Mouse (Mus musculus) small intestine, adult 2 months (tissue): ENCODE measurements around the gene Sorbs2. TPM values are rescaled to one million over a fixed set of nuclear protein-coding genes. Genes with fewer than 3 reads are reported as not detected.

ENCODE experiments used
- H3K27ac ChIP-seq: fragments of 200-500 bp; 2 replicates; pipeline ENCODE4 v1.5.1; 2012; ENCODE audit warnings: low read depth, low read length, control low read depth, inconsistent platforms; ENCODE audit not compliant: insufficient read depth
- H3K27me3 ChIP-seq: fragments of 200-500 bp; 2 replicates; pipeline ENCODE4 v1.6.1; 2012; ENCODE audit warnings: mild to moderate bottlenecking, moderate library complexity, low read length, inconsistent platforms; ENCODE audit not compliant: control insufficient read depth, insufficient read depth
- H3K36me3 ChIP-seq: fragments of 200-500 bp; 2 replicates; pipeline ENCODE4 v1.6.1; 2012; ENCODE audit warnings: mild to moderate bottlenecking, low read length, control low read depth, inconsistent platforms; ENCODE audit not compliant: control insufficient read depth, insufficient read depth
- H3K4me1 ChIP-seq: fragments of 200-500 bp; 2 replicates; pipeline ENCODE4 v1.6.1; 2012; ENCODE audit warnings: low read length, inconsistent platforms, mixed read lengths; ENCODE audit not compliant: control insufficient read depth, insufficient read depth, insufficient read length
- H3K4me3 ChIP-seq: fragments of 200-500 bp; 2 replicates; pipeline ENCODE4 v1.5.1; 2012; ENCODE audit warnings: low read depth, mild to moderate bottlenecking, control low read depth, inconsistent platforms, low read length, moderate library complexity
- CTCF ChIP-seq: fragments of 200-500 bp; IDR thresholded peaks from 2 replicates; pipeline ENCODE4 v1.5.1; 2012; ENCODE audit warnings: low read depth, mild to moderate bottlenecking, control low read depth, inconsistent platforms, low read length, moderate library complexity, mixed read lengths; ENCODE audit not compliant: insufficient replicate concordance, insufficient read length; ENCODE audit errors: extremely low read depth
- POLR2A ChIP-seq: fragments of 200-500 bp; IDR thresholded peaks from 2 replicates; pipeline ENCODE4 v1.6.1; 2012; ENCODE audit warnings: low read depth, mild to moderate bottlenecking, control low read depth, inconsistent platforms, low read length, moderate library complexity
- WGBS: fragments of 180-500 bp; shearing (Covaris S2); methylation state at CpG from one replicate; pipeline ENCODE4 v1.1.7; 2018; 5-methylcytosine and 5-hydroxymethylcytosine counted together
- polyA plus RNA-seq: library from polyadenylated mRNA; depleted of rRNA; stranded (reverse); fragments of >200 nt; gene quantifications from 2 replicates; pipeline ENCODE4 v1.2.3, GENCODE M21; 2012

Sorbs2 gene
- polyA plus RNA-seq, 1 experiment: 5.7 TPM

DNA sequence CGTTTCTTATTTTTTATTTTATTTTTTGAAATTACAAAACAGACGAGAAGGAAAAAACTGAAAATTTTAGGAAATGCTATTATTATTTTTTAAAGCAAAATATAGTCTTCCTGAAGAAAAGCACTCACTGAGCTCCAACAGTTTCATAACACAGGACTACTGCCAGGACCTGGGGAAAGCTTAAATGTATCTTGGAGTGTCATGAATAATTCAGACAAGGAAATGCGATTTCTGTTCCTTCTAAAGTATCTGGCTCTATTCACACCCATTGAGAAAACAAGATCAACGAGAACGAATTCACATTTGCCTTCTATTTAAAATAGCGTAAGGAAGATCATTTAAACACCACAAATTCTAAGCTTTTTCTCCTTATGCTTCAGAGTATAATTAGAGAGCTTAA, 127.6 kb downstream of the Sorbs2 start:
- TF ChIP-seq CTCF (no peak), POLR2A (no peak)
- Histone ChIP-seq H3K36me3 (no peaks in the 10 kb centered on the region), H3K4me3 (no peak overlapping the region), H3K27me3 (no peaks in the 10 kb centered on the region), H3K27ac (no peak overlapping the region), H3K4me1 (no peaks in the 10 kb centered on the region)
- WGBS: 91% methylated on average over 6 of the region's 6 CpGs

DNA sequence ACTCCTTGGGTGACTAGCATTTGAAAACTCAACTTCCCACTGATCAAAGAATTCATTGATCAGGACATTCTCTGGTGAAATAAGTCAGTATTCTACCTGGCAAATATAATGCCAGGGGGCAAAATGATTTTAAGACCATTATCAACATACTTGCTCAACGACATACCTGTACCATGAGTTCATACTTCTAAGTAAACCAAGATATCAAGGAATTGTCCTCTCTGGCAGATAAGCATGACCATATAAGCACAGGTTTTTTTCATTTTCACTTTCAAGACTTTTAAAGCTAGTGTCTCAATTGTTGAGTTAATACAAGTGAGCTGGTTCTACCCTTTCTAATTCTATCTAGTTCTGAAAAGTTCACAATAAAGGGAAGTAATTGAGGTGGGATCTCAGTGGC, 130.2 kb downstream of the Sorbs2 start:
- H3K4me1 ChIP-seq: no peaks in the 10 kb centered on the region
- 36% methylated on average over 1 of the region's 1 CpGs for WGBS
- no peaks in the 10 kb centered on the region for H3K27me3 ChIP-seq
- TF ChIP-seq POLR2A (no peak), CTCF (no peak)
- H3K4me3 ChIP-seq: no peak overlapping the region
- no peaks in the 10 kb centered on the region for H3K36me3 ChIP-seq
- H3K27ac ChIP-seq: no peak overlapping the region

GRCm38 (mm10) chr8:45639444-45639843, 131.9 kb downstream of the Sorbs2 start:
- H3K4me3 ChIP-seq: no peak overlapping the region
- no peaks in the 10 kb centered on the region for H3K4me1 ChIP-seq
- H3K27me3 ChIP-seq: no peaks in the 10 kb centered on the region
- TF ChIP-seq POLR2A (no peak), CTCF (no peak)
- no peak overlapping the region for H3K27ac ChIP-seq
- no peaks in the 10 kb centered on the region for H3K36me3 ChIP-seq

DNA sequence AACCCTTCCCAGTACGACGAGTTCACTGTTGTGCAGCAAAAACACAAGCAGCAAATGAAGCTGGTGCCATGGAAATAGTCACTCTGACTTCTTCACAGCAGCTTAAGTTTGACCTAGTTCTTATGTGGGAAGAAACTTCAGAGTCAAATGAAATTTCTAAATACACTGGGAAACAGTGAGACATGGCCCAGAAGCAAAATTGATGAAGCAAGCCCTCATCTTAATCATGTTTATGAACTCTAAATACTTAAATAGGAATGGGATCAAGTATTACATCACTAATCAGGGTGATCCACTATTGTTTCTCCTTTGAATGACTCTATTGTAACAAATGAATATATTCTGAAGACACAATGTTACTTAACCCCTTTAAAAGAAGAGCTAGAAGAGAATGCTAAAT, 137.1 kb downstream of the Sorbs2 start:
- no peak for TF ChIP-seq CTCF
- no peak for TF ChIP-seq POLR2A
- H3K36me3 ChIP-seq: no peaks in the 10 kb centered on the region

GRCm38 (mm10) chr8:45649063-45649462, 141.5 kb downstream of the Sorbs2 start:
- 93% methylated on average over 7 of the region's 7 CpGs for WGBS
- no peak for TF ChIP-seq CTCF
- no peak for TF ChIP-seq POLR2A
- no peaks in the 10 kb centered on the region for H3K27me3 ChIP-seq
- no peaks in the 10 kb centered on the region for H3K36me3 ChIP-seq
- no peak overlapping the region for H3K4me3 ChIP-seq
- H3K4me1 ChIP-seq: peaks cover 3% of the 10 kb centered on the region; the same call in 1 of the 2 replicates
- H3K27ac ChIP-seq: no peak overlapping the region

More for the DNA sequence above, 137.1 kb downstream of the Sorbs2 start:
- WGBS: 69% methylated on average over 2 of the region's 2 CpGs
- Histone ChIP-seq H3K4me3 (no peak overlapping the region), H3K27ac (no peak overlapping the region), H3K4me1 (no peaks in the 10 kb centered on the region), H3K27me3 (no peaks in the 10 kb centered on the region)

DNA sequence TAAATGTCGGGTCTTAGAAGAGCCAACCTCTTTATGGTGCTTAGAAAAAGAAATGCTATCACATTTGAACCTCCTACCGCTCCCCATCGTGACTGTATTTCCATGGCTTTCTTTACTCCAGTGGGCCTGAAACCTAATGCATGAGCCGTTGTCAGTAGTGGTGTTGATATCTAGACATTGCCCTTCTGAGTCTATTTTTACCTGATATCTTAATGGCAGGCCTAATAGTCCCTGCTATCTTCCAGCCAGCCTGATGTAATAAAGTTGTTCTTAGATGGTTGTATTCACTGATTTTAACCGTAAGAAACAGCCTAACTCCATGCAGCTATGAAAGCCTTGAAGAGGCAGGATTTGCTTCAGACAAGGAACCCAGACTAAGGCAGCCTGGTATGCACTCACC, 142.4 kb downstream of the Sorbs2 start:
- H3K27me3 ChIP-seq: no peaks in the 10 kb centered on the region
- H3K27ac ChIP-seq: no peak overlapping the region
- H3K36me3 ChIP-seq: no peaks in the 10 kb centered on the region
- WGBS: 33% methylated on average over 5 of the region's 5 CpGs
- peaks cover 3% of the 10 kb centered on the region; the same call in 1 of the 2 replicates for H3K4me1 ChIP-seq
- TF ChIP-seq POLR2A: no peak
- TF ChIP-seq CTCF: no peak
- H3K4me3 ChIP-seq: no peak overlapping the region

DNA sequence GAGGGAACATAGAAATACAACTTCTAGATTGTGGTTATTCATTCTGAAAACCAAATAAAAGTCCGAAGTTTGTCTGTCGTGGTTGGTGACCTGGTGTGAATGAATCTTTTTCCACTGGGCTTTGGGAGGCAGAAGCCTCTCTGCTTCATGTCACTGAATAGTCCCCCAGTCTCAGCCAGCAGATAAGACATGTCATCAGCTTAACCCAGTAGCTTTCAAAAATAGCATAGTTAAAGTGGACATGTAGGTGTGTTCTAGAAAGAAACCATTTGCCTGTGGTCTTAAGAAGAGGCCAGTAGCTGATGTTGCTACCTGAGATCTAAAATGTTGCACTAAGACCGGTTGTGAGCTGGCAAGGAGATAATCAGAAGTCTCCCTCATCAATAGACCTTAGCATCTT, 150.4 kb downstream of the Sorbs2 start:
- Histone ChIP-seq H3K36me3 (no peaks in the 10 kb centered on the region), H3K27me3 (no peaks in the 10 kb centered on the region), H3K4me1 (peaks cover 9% of the 10 kb centered on the region), H3K27ac (no peak overlapping the region), H3K4me3 (no peak overlapping the region)
- WGBS: 43% methylated on average over 3 of the region's 3 CpGs
- TF ChIP-seq POLR2A (no peak), CTCF (no peak)
